Mouse (Mus musculus) urinary bladder, postnatal 36 days (tissue): ENCODE measurements at regions not wholly inside any gene's neighbourhood (a gene's known extent, or its start where the extent isn't known, plus 50 kb on each side); places are given as distances from the start of the nearest gene placed in this dataset.

Experiments
- DNase-seq, 2 experiments: peaks; one replicate each; pipeline ENCODE4 v3.0.0; 2022; ENCODE audit warnings: low spot score in 2 of 2, mixed read lengths in 1 of 2

- no peak for DNase-seq
These were observed 150.5 kb upstream of the Wdr11 start for GRCm38 (mm10) chr7:129441085-129441617.

- peak; percentile 35 to 40 for DNase-seq
These were observed 122.2 kb upstream of the Wdr11 start for GRCm38 (mm10) chr7:129469496-129469895.

- no peak for DNase-seq
These were observed 107.9 kb upstream of the Wdr11 start for GRCm38 (mm10) chr7:129483736-129484135.

- DNase-seq, result no peak
These were observed 84.8 kb upstream of the Wdr11 start for GRCm38 (mm10) chr7:129506894-129507293.

- DNase-seq, result no peak
These were observed 82.0 kb upstream of the Wdr11 start for GRCm38 (mm10) chr7:129509631-129510132.

GRCm38 (mm10) chr7:129514619-129515018, 77.0 kb upstream of the Wdr11 start:
- no peak for DNase-seq

GRCm38 (mm10) chr7:129524369-129524915, 67.2 kb upstream of the Wdr11 start:
- no peak for DNase-seq

- peak in 1 of 2 experiments; percentile 8 for DNase-seq
These were observed 65.7 kb upstream of the Wdr11 start for GRCm38 (mm10) chr7:129525985-129526384.

GRCm38 (mm10) chr7:129528263-129528662, 63.4 kb upstream of the Wdr11 start:
- DNase-seq, result no peak

GRCm38 (mm10) chr7:129533366-129533905, 58.2 kb upstream of the Wdr11 start:
- no peak for DNase-seq
